Mouse (Mus musculus): Measurements from ENCODE around the gene Gstm3.
"Not testable (repeated sequence)": the region's sequence is repeated elsewhere in the genome, so short reads cannot be mapped to it uniquely, and the experiment has no call there.

Gstm3 gene

DNA sequence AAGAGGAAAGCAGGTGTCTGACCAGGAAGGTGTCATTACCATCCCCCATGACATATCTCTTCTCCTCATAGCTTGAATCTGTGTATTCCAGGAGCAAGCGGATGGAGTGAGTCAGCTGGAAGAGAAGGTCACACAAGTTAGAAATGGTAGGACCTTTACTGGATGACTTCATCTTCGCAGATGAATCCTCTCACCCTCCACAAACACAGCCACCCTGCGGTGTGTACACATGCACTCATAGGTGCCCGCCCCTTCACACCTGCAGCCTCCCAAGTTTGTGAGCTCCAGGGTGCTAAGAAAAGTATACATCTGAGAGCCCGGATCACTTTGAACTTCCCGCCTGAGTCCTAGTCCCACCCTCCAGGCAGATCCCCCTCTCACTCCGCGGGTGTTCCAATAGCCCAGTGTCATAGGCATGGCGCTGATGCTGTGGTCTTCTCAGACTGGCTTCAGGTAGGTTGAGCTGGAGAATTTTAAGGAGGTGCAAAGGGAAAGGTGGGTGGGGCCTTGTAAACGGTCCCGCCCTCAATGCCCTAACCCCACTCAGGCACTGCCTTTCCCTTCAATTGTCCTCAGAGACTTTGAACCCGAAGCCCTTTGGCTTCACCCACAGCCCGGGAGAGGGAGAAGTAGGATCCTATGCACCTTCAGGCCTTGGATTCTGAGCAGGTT, at the start of gene Gstm3:
TSS of gene Gstm3 (minus strand) at position 560 of the 672 bp plus-strand sequence.
- in situ Hi-C loops (cut with MboI): no loop called here

DNA sequence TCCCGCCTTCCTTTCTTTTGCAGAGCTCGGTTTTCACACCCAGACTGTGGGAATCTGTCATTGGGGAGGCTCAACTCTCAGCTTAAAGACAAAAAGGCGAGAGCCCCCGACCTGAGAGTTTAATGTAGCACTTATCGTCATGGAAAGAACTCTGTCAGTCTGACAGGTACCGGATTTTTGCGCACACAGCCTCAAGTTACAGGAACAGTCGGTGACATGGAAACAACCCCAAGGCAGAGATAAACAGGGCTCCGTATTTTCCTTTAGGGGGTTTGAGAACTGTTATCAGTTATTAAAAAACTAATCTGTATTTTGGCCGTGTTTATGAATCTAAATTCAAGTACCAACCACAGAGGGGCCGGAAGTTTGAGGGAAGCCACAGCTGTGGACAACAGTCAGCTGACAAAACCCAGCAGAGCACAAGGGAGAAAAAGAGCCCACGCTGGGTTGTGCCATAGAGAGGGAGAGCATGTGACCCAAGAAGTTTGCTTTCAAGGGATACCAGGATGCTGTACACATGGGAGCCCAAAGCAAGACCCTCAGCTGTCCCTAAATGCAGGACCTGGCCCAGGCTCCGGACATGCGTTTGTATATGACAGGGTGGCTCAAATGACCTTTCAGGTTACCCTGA, 49.2 kb upstream of the Gstm3 start:
- in situ Hi-C loops (cut with MboI): no loop called here

DNA sequence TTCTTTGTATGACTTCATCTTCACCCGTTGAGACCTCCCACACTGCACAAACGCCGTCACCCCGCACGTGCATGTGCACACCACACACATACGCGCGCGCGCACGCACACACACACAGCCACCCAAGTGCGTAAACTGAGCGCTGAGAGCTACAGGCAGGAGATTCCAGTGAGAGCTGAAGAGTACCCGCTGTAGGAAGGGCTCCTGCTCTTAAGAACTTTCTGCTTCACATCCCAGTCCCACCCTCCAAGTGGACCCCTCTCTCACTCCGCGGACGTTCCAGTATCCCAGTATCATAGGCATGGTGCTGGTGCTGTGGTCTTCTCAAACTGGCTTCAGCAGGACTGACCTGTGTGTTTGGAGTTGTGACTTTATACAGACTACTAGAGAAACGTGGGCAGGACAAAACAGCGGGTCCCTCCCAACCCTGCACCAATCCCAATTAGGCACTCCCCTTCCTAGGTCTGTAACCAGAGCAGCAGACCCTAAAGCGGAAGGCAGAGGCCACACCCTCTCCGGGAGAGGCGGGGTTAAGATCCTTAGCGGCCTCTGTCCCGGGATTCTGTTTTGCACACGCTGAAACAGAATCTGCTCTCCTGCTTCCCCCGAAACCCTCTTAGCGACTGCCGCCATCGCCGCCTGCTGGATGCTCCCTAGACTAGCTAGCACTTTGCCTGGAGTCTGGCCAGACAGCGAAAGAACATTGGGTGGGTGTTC, 48.5 kb upstream of the Gstm3 start, which contains the start of gene Gstm1:
TSS of gene Gstm1 (minus strand) at position 501 of the 717 bp plus-strand sequence.
- in situ Hi-C loops (cut with MboI): no loop called here

DNA sequence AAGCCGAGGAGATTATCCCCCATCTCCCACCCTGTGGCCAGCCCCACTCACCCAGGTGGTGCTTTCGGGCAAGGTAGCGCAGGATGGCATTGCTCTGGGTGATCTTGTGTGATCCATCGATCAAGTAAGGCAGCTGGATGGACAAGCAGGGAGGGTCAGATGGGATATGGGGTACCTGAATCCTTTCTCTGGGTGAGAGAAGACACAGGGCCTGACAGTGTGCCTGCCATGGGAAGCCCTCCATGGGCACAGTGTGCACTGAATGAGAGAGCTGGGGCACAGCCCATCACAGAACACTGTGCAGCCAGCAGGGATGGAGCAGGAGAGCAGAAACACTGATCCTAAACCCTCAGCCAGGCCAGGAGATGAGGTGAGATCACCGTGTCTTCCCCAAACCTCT, 47.4 kb upstream of the Gstm3 start:
- in situ Hi-C loops (cut with MboI): not testable (repeated sequence)

DNA sequence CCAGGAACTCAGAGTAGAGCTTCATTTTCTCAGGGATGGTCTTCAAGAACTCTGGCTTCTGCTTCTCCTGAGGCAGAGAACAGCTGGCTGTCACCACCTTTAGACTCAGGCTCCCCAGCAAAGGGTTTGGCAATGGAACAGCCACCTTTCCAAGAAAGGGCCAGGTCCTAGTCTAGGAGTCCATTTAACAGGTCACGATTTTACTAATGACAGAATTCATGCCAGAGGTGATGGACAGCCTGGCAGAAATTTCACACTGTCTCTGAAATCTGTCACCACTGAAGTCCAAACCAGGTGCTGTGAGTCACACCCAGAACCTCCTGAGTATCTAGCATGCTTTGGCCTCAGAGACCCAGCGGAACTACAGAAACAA, 45.9 kb upstream of the Gstm3 start:
- in situ Hi-C loops (cut with MboI): no loop called here

DNA sequence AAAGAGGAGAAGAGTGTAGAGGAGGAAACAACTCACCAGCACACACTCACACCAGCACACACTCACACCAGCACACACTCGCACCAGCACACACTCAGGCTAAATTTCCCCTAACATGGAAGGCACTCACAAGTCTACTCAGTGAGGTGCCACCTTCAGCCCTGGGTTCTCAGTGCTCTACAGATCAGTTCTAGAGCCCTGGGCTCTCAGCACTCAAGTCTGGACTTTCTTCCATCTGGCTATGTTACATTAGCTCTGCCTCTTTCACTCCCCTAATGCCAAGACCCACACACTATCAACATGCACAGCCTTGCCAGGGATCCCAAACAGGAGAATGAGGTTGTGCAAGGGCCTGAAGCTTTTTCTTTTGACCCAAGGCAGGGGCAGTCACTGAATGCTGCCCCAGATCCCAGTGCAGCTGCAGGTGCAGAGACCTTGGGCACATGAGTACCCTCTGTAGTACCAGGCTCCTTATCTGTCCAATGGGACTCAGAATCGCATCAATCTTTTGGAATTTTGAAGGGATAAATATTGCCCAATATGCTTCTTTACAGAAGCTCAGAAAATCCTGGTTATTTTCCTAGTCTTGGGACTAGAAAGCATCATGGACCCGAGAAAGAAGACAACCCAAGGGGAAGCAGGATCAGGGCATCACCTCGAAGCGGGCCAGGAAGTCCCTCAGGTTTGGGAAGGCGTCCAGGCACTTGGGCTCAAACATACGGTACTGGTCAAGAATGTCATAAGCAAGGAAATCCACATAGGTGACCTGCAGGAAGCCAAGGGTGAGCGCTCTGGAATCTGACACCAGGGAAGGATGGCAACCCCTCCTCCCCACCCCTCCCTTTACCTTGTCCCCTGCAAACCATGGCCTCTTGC, 45.3 kb upstream of the Gstm3 start:
- in situ Hi-C loops (cut with MboI): no loop called here

DNA sequence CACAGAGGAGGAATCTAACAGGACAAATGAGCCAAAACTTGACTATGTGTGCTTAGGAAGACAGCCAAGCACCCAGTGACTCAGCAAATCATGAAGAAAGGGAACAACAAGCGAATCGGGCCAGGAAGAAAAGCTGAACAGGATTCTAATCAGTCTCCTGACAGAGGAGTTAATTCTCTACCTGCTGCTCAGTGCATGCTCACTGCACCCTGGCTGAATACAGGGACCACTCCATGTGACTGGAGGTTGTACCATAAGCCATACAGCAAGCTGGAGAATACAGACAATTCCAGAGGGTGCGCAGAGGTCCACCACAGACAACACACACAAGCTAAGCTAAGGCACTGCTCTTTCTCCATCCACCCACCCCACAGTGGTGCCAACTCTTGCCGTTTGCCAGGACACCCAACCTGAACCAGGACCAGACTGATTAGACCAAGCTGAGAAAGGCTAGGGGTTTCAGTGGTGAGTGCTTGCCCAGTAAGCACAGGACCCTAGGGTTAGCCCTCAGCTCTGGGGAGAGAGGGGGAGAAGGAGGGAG, 44.3 kb upstream of the Gstm3 start:
- in situ Hi-C loops (cut with MboI): no loop called here

DNA sequence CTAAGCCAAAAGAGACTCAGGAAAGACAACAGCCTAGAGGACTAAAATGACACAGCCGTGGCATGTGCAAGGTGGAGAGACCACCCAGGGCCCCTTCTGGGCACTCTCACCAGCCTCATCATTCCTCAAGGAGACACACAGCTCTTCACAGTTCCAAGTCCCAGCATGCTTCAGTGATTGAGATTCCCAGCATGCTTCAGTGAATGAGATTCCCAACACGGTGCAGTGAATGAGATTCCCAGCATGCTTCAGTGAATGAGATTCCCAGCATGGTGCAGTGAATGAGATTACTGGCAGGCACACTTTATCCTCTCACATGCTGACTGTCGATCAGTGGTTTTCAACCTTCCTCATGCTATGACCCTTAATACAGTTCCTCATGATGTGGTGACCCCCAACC, 42.5 kb upstream of the Gstm3 start:
- in situ Hi-C loops (cut with MboI): no loop called here

DNA sequence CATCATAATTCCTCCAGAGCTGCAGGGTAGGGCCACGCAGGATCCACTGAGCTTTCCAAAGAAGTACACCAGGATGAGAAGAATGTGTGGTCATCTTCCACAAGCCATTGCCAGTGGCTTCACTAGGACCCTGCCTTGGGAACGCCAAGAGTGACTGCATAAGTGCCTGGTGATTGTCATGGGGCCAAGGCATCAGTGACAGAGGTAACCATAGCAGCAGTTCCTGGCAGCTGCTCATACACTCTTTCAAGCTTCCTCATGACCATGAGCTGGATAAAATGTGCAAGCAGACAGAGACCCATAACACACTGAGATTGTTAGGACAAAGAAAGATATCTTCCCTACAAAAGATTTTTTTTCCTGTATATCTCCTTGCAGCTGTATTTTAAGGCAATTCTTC, 41.2 kb upstream of the Gstm3 start:
- in situ Hi-C loops (cut with MboI): no loop called here

DNA sequence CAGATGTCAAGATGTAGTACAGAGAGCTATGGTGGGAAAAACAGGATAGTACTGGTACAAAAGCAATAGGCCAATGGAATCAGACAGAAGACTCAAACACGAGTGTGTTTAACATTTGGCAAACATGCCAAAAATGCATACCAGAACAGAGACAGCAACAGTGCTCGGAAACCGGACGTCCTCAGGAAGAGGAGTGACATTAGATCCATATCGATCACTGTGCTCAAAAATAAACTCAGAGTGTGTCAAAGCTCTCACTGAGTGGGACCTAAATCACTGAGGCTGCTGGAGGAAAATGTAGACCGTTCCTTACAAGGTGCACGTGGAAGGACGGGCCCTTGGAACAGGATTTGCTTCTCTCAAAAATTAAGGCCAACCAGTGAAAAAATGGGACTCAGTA, 32.9 kb upstream of the Gstm3 start:
- in situ Hi-C loops (cut with MboI): no loop called here

DNA sequence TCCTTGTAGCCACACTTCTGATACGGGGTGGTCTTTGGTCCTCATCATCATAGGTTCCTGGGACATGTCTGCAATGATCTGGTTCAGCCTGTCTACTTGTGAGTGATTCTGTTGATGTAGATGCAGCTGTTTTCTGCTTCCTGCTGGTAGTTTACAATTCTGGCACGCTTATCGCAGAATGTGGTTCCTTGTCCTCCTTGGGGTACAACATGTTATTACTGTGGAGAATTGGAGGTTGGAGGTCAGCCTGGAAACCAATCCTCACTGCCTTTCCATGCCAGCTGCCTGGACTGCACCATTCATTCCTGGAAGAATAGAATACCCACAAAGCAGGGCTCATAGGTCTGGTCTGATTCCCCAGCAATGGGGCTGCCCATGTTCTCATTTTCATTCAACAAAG, 30.4 kb upstream of the Gstm3 start:
- in situ Hi-C loops (cut with MboI): no loop called here

DNA sequence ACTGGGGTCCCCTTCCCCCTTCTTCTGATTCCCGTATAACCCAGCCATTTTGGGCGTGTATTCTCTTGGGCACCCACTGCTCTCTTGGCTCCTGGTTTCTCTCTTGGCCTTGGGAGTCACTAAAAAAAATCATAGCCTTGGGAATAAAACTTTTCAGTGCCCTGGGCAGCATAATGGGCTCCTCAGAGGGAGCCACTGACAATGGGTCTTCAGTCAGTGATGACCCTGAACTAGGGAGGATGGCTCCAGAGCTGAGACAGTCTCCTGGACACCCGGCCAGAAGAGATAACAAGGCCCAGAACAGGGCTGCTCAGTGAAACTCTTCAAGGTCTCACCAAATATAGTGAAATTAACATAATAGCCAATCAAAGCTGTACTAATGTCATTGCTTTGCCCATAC, 29.5 kb upstream of the Gstm3 start:
- in situ Hi-C loops (cut with MboI): no loop called here

DNA sequence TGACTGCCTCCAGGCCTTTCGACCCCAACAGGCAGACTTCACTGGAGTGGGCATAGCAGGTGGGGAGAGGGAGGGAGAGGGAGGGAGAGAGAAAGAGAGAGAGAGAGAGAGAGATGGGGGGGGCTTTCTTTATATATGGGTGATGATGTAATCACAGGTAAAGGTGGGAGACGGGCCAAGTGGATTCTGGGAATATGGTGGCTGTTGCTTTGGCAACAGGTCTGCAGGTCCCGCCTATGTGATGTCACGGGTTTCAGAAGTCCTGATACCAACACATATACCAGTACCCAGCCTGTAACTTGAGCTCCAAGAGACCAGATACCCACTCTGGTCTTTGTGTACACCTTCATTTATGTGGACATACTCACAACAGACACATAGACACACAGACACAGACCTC, 27.5 kb upstream of the Gstm3 start:
- in situ Hi-C loops (cut with MboI): no loop called here

DNA sequence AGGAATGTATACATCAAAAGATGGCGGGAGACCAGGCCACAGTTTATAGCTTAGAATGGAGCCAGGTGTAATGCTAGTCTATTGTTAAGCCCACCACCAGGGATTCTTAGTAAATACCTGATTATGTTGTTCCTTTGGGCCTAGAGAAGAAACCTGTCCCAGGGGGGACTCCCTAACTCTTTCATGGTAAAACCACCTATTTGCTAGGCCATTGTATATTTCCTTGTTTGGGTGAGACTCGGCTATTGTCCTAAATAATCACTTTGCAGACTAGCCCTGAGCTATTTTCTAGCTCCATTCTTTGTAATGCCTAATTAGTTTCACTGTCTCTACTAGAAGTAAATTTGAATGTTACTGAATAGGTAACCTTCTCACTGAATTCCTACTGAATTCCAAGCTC, 26.9 kb upstream of the Gstm3 start:
- in situ Hi-C loops (cut with MboI): not testable (repeated sequence)

DNA sequence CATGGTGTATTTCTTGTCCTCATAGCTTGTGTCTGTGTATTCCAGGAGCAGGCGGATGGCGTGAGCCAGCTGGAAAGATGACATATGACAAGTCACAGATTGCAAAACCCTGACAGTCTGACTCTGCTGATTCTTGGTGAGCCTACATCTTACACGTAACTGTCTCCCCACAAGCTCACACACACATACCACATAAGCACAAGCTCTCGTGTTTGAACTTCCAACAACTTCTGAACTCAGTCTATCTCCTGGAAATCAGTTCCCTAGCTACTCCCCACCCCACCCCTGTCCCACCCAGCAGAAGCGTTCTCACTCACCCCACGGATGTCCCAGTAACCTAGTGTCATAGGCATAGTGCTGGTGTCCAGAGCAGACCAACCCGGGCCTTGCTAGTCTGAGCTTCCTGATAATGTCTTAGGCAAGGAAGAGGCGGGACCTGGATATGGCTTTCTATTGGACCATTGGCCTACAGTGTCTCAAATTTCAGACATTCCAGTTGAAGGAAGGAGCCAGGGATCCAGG, 17.0 kb upstream of the Gstm3 start, which contains the start of gene Gstm2:
TSS of gene Gstm2 (minus strand) at position 413 of the 522 bp plus-strand sequence.
- in situ Hi-C loops (cut with MboI): no loop called here

DNA sequence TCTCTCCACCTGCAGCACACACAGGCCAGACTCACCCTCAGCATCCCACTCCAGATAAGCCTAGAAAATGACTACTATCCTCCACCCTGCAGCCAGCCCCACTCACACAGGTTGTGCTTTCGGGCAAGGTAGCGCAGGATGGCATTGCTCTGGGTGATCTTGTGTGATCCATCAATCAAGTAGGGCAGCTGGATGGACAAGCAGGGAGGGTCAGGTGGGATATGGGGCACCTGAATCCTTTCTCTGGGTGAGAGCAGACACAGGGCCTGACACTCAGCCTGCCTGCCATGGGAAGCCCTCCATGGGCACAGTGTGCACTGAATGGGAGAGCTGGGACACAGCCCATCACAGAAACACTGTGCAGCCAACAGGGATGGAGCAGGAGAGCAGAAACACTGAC, 16.1 kb upstream of the Gstm3 start:
- in situ Hi-C loops (cut with MboI): not testable (repeated sequence)

DNA sequence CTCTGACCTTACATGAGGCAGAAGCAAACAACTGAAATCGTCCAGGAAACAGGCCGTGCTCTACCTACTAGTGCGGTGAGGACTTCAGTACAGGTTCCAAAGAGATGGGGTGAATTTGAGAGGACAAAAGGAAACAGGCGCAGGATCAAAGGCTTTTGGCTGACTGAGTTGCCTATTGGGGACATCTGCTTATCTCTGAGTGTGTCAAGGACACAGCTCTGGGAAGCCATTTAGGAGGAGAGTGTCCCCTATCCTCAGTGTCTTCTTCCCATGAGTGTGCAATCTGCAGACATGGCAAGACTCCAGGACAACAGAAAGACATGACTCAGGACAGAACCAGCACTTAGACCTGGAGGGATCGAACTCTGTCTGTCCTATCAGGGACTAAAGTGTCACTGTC, 15.4 kb upstream of the Gstm3 start:
- in situ Hi-C loops (cut with MboI): no loop called here

DNA sequence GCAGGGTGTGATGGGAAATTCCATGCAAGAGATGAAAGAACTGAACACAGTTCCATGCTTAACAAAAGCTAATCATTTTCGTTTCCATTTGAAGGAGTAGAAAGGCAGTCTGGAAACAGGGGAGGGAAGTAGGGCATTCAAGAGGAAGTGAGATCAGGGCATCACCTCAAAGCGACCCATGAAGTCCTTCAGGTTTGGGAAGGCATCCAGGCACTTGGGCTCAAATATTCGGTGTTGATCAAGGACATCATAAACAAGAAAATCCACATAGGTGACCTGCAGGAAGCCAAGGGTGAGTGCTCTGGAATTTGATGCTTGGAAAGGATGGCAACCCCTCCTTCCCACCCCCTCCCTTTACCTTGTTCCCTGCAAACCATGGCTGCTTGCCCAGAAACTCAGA, 14.7 kb upstream of the Gstm3 start:
- in situ Hi-C loops (cut with MboI): no loop called here

DNA sequence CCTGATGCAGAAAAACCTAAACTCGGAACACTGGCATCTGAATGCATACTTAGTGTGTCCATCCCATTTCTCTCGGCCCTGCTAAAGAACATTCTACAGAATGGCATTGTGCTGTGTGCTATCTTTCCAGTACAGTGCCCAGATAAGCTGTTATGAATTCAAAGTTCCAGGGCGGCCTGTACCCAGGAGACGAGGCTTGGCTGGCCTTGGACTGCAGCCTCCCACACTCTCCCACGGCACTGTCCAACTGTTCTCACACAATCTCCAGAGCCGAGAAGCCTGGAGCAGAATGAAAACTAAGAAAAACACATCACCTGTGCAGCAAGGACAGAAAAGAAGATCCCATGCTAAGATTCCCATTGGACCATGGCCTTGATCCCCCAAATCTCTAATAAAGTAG, 13.6 kb upstream of the Gstm3 start:
- in situ Hi-C loops (cut with MboI): no loop called here

DNA sequence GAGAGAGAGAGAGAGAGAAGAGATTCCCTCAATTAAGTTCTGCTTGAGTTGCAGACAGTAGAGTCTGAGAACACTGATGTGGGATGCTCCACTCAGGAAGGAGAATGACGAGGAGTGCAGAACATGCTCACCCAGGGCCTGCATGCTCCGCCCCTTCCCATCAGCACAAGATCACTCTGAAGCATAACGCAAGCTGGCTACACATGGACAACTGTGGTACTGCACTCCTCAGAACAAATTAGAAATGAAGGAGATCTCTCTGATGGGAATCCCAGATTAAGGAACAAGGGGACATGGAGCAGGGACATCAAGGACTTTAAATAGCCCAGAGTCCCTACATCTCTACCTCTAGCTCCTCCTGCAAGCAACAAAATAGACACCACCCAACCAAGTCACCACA, 12.2 kb upstream of the Gstm3 start:
- in situ Hi-C loops (cut with MboI): no loop called here

DNA sequence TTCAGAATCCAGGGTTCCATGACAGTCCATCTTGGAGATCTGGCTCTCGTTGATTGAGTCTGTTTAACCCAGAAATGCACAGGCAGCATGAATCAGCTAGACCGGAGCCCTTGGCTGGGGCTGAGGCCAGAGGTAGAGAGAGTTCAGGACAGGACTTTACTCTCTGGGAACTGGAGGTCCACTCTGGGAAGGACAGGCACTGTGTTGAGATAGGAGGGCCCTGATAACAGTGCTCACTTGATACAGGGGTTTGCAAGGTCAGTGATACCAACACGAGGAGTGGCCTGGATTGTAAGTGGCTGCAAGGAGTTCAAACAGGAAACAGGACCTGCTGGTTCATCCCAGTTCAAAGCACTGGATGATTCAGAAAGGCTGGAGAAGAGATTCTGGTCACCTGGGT, 8.6 kb upstream of the Gstm3 start:
- in situ Hi-C loops (cut with MboI): no loop called here

DNA sequence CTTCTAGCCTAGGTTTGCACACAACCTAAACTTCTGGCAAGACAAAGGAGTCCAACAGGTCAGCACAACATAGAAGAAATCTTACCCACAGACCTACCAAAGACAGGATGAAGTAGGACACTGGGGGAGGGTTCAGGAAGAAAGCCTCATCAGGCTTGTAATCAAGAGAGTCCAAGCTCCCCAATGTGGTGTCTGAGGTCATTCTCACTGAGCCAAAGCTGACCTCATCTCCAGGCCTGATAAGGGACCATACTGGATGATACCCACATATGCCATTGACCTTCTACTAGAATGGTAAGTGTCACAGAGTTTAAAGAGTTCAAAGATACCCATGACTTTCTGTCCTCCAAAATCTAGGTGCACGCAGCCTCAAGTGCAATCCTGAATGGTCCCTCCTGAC, 5.2 kb upstream of the Gstm3 start:
- in situ Hi-C loops (cut with MboI): no loop called here

Measured in mature B cell (primary cell).